Mouse (Mus musculus) heart, embryonic 15.5 days (tissue): Measurements from ENCODE around the gene Gzmk. TPM values are rescaled to one million over a fixed set of nuclear protein-coding genes. Genes with fewer than 3 reads are reported as not detected.

Experiments
- ATAC-seq: fragments of 200-750 bp; cut with Nextera tagmentation; replicated peaks from 2 replicates; pipeline ENCODE4 v1.8.0; 2017; ENCODE audit warnings: low read depth, moderate TSS enrichment; ENCODE audit not compliant: insufficient number of reproducible peaks, insufficient read depth, low FRiP score
- H3K27ac ChIP-seq: fragments of 300-500 bp; sonication (generic); 2 replicates; pipeline ENCODE4 v1.5.1; 2015; ENCODE audit warnings: mild to moderate bottlenecking, inconsistent platforms
- H3K27me3 ChIP-seq: fragments of 300-500 bp; sonication (generic); 2 replicates; pipeline ENCODE4 v1.6.1; 2015; ENCODE audit warnings: inconsistent platforms
- H3K36me3 ChIP-seq: fragments of 300-500 bp; sonication (generic); 2 replicates; pipeline ENCODE4 v1.6.1; 2015; ENCODE audit warnings: mild to moderate bottlenecking, inconsistent platforms
- H3K4me1 ChIP-seq: fragments of 300-500 bp; sonication (generic); replicated peaks from 2 replicates; pipeline ENCODE4 v1.6.1; 2015; ENCODE audit warnings: inconsistent platforms
- H3K4me2 ChIP-seq: fragments of 300-500 bp; sonication (generic); 2 replicates; pipeline ENCODE4 v1.6.1; 2015; ENCODE audit warnings: inconsistent platforms, mild to moderate bottlenecking, moderate library complexity
- H3K4me3 ChIP-seq: fragments of 300-500 bp; sonication (generic); 2 replicates; pipeline ENCODE4 v1.5.1; 2015; ENCODE audit warnings: mild to moderate bottlenecking, inconsistent platforms
- H3K9ac ChIP-seq: fragments of 300-500 bp; sonication (generic); 2 replicates; pipeline ENCODE4 v1.6.1; 2015; ENCODE audit warnings: mild to moderate bottlenecking, inconsistent platforms
- H3K9me3 ChIP-seq: fragments of 300-500 bp; sonication (generic); replicated peaks from 2 replicates; pipeline ENCODE4 v1.6.1; 2016; ENCODE audit warnings: inconsistent platforms
- WGBS: fragments of 180-500 bp; shearing (Covaris S2); methylation state at CpG from one replicate; pipeline ENCODE4 v1.1.7; 2015; ENCODE audit warnings: mixed read lengths; 5-methylcytosine and 5-hydroxymethylcytosine counted together
- polyA plus RNA-seq: library from polyadenylated mRNA; unstranded; fragments of >200 nt; fragmentation: Nextera tagmentation; extraction: Ambion mirVana; gene quantifications from 2 replicates; pipeline ENCODE4 v1.2.1, GENCODE M21; 2015

Gzmk gene
- polyA plus RNA-seq, 1 experiment from 2014 or later: not detected

DNA sequence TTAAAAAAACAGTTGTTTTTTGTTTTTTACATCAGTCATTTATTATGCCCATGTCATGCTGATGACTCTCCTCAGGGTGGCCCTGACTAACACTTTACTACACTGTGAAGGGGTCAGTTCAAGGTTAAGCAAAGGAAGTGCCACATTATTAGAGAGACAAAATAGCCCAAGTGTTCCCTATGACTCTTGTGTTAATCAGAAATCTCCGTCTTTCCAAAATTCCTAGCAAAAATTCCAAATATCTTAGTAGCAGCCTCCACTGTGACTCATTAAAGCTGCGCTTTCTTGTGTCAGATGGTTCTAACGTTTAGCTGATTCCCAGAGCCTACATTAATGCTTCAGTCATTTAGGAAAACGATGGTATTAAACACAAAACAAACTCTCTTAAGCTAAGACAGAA, 23.5 kb downstream of the Gzmk start:
- Histone ChIP-seq H3K27me3 (no peaks in the 10 kb centered on the region), H3K36me3 (no peaks in the 10 kb centered on the region), H3K4me3 (no peak overlapping the region), H3K4me2 (no peak overlapping the region), H3K9me3 (no peaks in the 10 kb centered on the region), H3K27ac (no peak overlapping the region), H3K4me1 (no peaks in the 10 kb centered on the region), H3K9ac (no peak overlapping the region)
- ATAC-seq: no peak
- 54% methylated on average over 4 of the region's 4 CpGs for WGBS

DNA sequence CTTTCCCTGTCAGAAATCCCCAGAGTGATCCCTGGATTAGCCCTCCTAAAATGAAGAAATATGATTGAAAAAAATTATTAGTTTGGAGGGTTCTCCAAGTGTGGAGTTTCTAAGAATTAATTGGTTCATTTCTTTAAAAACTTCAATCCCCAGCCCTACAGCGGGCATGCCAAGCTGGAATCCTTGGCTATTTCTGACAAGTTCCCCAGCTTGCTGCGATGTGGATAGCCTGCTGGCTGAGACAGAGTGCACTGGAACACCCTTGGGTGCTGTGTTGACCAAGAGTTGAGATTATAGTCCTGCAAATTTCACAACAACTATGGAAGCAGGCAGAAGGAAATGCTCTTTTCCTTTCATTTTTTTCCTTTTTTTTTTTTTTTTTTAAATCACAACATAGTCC, 24.1 kb downstream of the Gzmk start:
- H3K9ac ChIP-seq: no peak overlapping the region
- H3K36me3 ChIP-seq: no peaks in the 10 kb centered on the region
- WGBS: 85% methylated on average over 2 of the region's 2 CpGs
- H3K4me3 ChIP-seq: no peak overlapping the region
- H3K4me1 ChIP-seq: no peaks in the 10 kb centered on the region
- H3K27me3 ChIP-seq: no peaks in the 10 kb centered on the region
- H3K4me2 ChIP-seq: no peak overlapping the region
- H3K27ac ChIP-seq: no peak overlapping the region
- ATAC-seq: no peak
- H3K9me3 ChIP-seq: no peaks in the 10 kb centered on the region

DNA sequence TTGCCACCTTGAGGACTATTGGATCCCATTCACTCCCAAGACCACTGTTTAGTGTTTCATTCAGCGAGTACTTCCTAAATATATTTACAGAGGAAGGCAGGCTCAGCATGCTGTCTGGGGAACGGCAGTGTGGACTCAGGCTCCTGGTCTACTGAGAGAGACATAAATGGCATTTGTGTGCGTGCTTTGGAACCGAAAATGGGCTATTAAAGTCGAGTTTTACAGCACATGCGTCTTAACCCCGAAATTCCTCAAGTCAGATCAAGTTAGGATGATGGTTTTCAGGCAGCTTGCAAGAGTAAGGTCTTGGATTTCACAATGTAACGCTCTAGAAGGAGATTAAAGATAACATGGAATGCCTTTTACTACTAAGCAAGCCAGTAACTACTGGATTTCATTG, 25.0 kb downstream of the Gzmk start:
- Histone ChIP-seq H3K9ac (no peak overlapping the region), H3K27ac (no peak overlapping the region), H3K36me3 (no peaks in the 10 kb centered on the region), H3K27me3 (no peaks in the 10 kb centered on the region), H3K4me1 (no peaks in the 10 kb centered on the region), H3K4me2 (no peak overlapping the region), H3K9me3 (no peaks in the 10 kb centered on the region), H3K4me3 (no peak overlapping the region)
- WGBS: 64% methylated on average over 8 of the region's 8 CpGs
- no peak for ATAC-seq

DNA sequence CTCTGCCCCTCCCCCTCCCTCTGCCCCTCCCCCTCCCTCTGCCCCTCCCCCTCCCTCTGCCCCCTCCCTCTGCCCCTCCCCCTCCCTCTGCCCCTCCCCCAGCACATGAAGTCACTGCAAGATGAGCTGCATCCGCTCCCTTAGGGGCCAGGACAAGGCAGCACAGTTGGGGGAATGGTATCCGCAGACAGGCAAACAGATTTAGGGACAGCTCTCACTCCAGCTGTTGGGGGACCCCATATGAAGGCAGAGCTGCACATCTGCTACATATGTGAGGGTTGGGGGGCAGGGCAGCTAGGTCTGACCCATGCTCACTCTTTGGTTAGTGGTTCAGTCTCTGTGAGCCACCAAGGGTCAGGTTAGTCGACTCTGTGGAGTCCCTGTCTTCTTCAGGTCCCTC, 26.4 kb downstream of the Gzmk start:
- H3K27ac ChIP-seq: no peak overlapping the region
- no peak overlapping the region for H3K4me2 ChIP-seq
- no peaks in the 10 kb centered on the region for H3K9me3 ChIP-seq
- H3K9ac ChIP-seq: no peak overlapping the region
- H3K27me3 ChIP-seq: no peaks in the 10 kb centered on the region
- no peak for ATAC-seq
- H3K4me3 ChIP-seq: no peak overlapping the region
- no peaks in the 10 kb centered on the region for H3K4me1 ChIP-seq
- WGBS: 59% methylated on average over 3 of the region's 3 CpGs
- no peaks in the 10 kb centered on the region for H3K36me3 ChIP-seq

DNA sequence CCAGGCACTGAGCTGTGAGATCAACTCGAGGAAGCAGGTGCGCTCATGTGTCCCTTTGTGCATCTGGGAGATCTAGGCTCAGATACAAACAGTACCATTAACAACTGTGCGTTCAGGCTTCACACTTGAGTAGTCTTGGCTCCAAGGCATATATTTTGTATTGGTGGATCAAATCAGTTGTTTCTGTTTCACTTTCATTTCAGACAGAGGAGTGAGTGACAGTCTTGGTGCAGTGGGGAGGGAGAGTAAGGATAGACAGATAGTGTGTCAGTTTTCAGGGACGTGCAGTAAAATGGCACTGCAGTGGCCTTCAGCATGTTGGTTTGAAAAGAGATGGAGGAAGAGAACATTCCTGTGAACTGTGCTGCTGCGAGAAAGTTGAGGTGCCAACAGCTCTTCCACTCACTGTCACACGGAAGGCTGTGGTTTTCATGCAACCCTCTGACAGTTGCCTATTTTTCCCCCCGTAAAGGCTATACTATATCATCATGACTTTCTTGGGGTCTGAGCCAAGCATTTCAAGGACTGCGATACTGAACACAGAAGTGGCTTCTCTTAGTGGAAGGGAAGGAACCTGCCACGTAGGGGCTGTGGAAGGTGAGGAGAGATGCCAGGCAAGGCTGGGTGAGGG, 27.7 kb downstream of the Gzmk start:
- no peak overlapping the region for H3K4me3 ChIP-seq
- no peaks in the 10 kb centered on the region for H3K36me3 ChIP-seq
- no peak overlapping the region; the same call in 1 of the 2 replicates for H3K4me2 ChIP-seq
- ATAC-seq: no peak
- no peak overlapping the region for H3K9ac ChIP-seq
- WGBS: 73% methylated on average over 9 of the region's 9 CpGs
- no peaks in the 10 kb centered on the region for H3K4me1 ChIP-seq
- no peaks in the 10 kb centered on the region for H3K27me3 ChIP-seq
- no peak overlapping the region for H3K27ac ChIP-seq
- H3K9me3 ChIP-seq: no peaks in the 10 kb centered on the region

DNA sequence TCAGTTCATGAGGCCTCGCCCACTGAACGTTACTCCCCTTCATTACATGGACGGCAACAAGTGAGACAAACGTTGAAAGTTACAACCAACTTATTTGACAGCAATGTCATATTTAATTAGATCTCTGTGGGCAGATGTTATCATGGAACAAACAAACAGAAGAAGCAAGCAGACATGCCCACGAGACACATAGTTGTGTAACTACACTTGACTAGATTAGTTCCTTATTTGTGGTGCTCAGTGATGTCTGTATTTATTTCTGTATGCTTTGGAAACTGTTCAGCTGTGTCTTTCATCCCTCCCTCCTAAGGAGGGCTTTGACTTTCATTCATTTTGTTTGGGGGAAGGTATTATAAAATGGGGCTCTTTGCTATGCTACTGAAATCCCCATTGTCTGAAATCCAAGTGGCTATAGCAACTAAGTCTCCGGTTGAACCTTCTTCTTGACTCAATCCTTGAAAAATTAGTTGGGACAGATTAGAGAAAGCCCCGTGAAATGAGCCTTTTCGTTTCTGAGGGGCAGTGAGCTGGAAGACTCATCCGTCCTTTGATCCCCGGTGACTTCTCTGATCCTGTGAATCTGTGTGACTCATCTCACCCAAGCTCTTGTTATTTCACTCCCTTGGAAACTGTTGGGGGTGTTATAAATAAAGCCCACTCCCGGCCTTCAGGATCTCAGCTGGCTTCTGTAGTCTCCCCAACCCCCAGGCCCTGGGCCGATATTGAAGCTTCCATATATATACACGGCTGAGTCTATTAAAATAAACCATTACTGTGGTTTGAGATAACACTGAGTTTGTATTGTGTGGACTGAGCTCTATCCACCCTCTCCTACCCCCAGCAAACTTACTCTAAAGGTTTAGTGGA, 28.7 kb downstream of the Gzmk start:
- 64% methylated on average over 13 of the region's 13 CpGs for WGBS

DNA sequence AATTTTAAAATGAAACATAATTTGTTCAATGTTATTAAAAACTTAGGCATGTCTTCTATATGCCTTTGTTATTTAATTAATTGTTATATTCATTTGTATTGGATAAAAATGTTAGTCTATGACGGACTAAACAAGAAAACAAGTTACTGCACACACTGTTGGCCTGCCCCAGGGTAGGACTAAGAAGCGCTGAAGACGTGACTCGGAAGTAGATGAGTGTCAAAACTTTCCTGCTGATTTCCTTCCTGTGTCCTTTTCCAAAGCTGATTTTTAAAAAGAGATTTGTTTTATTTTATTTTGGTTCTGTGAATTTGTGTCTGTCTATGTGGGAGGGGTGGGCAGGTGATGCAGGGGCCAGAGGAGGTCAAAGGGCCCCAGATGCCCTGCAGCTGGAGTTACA, 42.0 kb downstream of the Gzmk start:
- ATAC-seq: no peak
- H3K27ac ChIP-seq: no peak overlapping the region
- H3K27me3 ChIP-seq: no peaks in the 10 kb centered on the region
- H3K4me3 ChIP-seq: no peak overlapping the region
- no peaks in the 10 kb centered on the region for H3K4me1 ChIP-seq
- no peaks in the 10 kb centered on the region for H3K9me3 ChIP-seq
- WGBS: 82% methylated on average over 4 of the region's 4 CpGs
- no peak overlapping the region for H3K9ac ChIP-seq
- H3K4me2 ChIP-seq: no peak overlapping the region
- no peaks in the 10 kb centered on the region for H3K36me3 ChIP-seq

More for the DNA sequence above, 28.7 kb downstream of the Gzmk start:
- no peaks in the 10 kb centered on the region for H3K36me3 ChIP-seq
- H3K9ac ChIP-seq: no peak overlapping the region
- no peak overlapping the region for H3K27ac ChIP-seq
- no peak overlapping the region for H3K4me2 ChIP-seq
- no peak for ATAC-seq
- H3K27me3 ChIP-seq: no peaks in the 10 kb centered on the region
- no peak overlapping the region for H3K4me3 ChIP-seq
- H3K9me3 ChIP-seq: no peaks in the 10 kb centered on the region
- no peaks in the 10 kb centered on the region for H3K4me1 ChIP-seq

DNA sequence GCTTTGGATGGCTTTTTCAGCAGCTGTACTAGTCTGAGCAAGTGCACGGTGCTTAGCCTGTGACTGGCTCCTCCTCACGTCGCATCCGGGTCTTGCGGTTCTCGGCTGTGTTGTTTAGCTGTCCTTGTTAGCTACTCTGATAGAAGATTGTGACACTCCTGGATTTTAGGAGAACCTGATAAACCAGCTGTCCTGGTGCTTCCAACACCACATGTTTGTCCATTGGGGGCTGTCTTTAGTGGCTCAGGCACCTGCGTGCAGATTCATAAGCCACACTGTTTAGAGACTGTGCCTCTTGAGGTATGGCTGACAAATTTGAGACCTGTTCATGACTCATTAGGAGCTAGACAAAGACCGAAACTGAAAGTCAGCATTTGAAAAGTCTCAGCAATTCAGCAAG, 42.4 kb downstream of the Gzmk start:
- H3K4me1 ChIP-seq: no peaks in the 10 kb centered on the region
- WGBS: 79% methylated on average over 8 of the region's 8 CpGs
- H3K9me3 ChIP-seq: no peaks in the 10 kb centered on the region
- H3K4me2 ChIP-seq: no peak overlapping the region
- no peak overlapping the region for H3K4me3 ChIP-seq
- H3K36me3 ChIP-seq: no peaks in the 10 kb centered on the region
- H3K27me3 ChIP-seq: no peaks in the 10 kb centered on the region
- no peak for ATAC-seq
- no peak overlapping the region for H3K27ac ChIP-seq
- no peak overlapping the region for H3K9ac ChIP-seq

DNA sequence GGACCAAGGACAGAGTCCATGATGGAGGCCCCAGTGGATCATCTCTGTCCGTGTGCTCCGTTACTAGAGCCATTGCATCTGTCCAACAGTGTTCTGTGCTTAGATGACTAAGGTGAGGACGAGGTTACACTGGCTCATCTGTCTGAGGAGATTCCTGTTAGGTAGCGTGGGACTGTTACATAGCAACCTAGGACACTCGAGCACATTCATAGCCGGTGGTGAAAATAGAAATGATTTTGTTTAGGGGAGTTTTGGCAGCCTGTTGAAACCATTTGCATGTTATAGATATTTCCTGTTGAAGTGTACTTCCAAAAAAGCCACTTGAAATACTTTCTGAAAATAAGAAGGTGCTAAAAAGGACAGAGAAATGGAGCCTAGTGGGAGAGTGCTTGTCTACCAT, 51.5 kb downstream of the Gzmk start:
- Histone ChIP-seq H3K27me3 (no peaks in the 10 kb centered on the region), H3K4me3 (no peak overlapping the region), H3K9ac (no peak overlapping the region), H3K9me3 (no peaks in the 10 kb centered on the region), H3K27ac (no peak overlapping the region), H3K36me3 (no peaks in the 10 kb centered on the region), H3K4me1 (no peaks in the 10 kb centered on the region), H3K4me2 (no peak overlapping the region)
- no peak for ATAC-seq
- 78% methylated on average over 6 of the region's 6 CpGs for WGBS

DNA sequence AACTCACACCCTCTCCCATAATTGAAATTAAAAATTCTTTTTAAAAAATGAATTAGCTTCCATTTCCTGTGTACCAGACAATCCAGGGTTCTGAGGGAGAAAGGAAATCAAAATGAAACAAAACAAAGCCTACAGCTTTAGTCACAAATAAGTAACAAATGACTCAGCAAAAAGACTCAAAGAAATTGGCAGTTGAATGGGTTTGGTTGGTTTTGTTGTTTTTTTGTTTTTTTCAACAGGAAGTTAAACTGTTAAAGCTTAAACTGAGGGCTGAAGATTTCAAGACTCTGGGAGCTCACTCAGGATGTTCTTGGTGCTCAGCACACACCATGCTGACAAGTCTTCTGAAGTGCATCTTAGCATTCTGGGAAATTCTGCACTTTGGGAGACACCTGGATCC, 55.5 kb downstream of the Gzmk start:
- Histone ChIP-seq H3K4me3 (no peak overlapping the region), H3K36me3 (no peaks in the 10 kb centered on the region), H3K9me3 (no peaks in the 10 kb centered on the region), H3K27ac (no peak overlapping the region), H3K4me1 (no peaks in the 10 kb centered on the region), H3K9ac (no peak overlapping the region), H3K4me2 (no peak overlapping the region), H3K27me3 (no peaks in the 10 kb centered on the region)
- ATAC-seq: no peak

DNA sequence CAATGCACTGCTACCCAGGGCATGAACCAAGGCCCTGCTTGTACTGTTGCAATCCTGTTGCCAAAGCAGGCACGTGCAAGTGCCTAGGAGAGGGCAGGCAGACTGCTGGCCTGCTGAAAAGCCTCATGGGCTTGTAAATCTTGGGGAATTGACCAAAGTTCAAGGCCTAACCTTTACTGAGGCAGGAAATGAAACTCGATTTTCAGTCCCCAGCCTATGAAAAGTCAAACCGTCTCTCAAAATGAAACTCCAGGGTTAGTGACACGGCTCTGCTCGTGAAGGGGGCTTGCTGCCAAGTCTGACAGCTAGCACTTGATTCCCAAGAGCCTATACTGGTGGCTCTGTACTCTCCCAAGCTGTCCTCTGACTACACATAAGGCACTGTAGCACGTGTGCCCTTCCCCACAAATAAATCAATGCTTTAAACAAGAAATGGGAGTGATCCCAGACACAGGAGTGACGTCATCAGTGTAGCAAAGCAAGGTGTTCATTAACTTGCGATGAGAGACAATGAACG, 57.6 kb downstream of the Gzmk start:
- ATAC-seq: no peak
- H3K27ac ChIP-seq: no peak overlapping the region
- H3K9me3 ChIP-seq: no peaks in the 10 kb centered on the region
- H3K9ac ChIP-seq: no peak overlapping the region
- H3K4me3 ChIP-seq: no peak overlapping the region
- H3K27me3 ChIP-seq: no peaks in the 10 kb centered on the region
- H3K4me1 ChIP-seq: no peaks in the 10 kb centered on the region
- WGBS: 60% methylated on average over 9 of the region's 9 CpGs
- H3K4me2 ChIP-seq: no peak overlapping the region
- H3K36me3 ChIP-seq: no peaks in the 10 kb centered on the region
